In genomic region chr10:130314110-130314829, GRCm38 (mm10) we compare ENCODE assay signal across 9 mouse cellular contexts. TPM values are rescaled to one million over a fixed set of nuclear protein-coding genes. Genes with fewer than 3 reads are reported as not detected.
A peak's percentile ranks its signal among the peaks of the same experiment; 100 is the strongest.
DNase-seq lines count a peak whose midpoint lies in the region; ATAC-seq and TF ChIP-seq lines count a peak whose summit lies in the region.
"Had no signal": no experiment of that assay in that cellular context is flagged by ENCODE, and none has a peak within 500 bp of the region (broad histone marks: within the 10 kb centered on the region; RNA-seq: fewer than 3 reads in every experiment).

No protein-coding gene starts in this region.

- TF ChIP-seq RAD21 in MEL (IDR thresholded peaks at IDR 0.05; ENCODE audit: low read depth, low read length) = no peak

- no peaks in the 10 kb centered on the region for H3K27me3 ChIP-seq in MEL (ENCODE audit: control insufficient read depth in 1 of 2, insufficient read depth in 2 of 2, low read length in 2 of 2)
- no peaks in the 10 kb centered on the region for H3K27me3 ChIP-seq in embryonic facial prominence, embryonic 15.5 days
- no peaks in the 10 kb centered on the region for H3K27me3 ChIP-seq in forebrain, embryonic 11.5 days (ENCODE audit: control insufficient read depth, insufficient read depth, low read length)
- H3K27me3 ChIP-seq: megakaryocyte, embryonic 14.5 days had no signal

- TF ChIP-seq CTCF in MEL (IDR thresholded peaks at IDR 0.05 in 2 of 3, conservative IDR thresholded peaks at IDR 0.05 in 1 of 3; ENCODE audit: control insufficient read depth in 1 of 3, insufficient read depth in 1 of 3, low read depth in 2 of 3, low read length in 3 of 3, poor library complexity in 1 of 3, severe bottlenecking in 1 of 3) = no peak

- no peak overlapping the region for H3K27ac ChIP-seq in MEL (ENCODE audit: control insufficient read depth, low read depth, low read length)
- H3K27ac ChIP-seq in embryonic facial prominence, embryonic 15.5 days (replicated peaks) = no peak overlapping the region
- no peak overlapping the region for H3K27ac ChIP-seq in forebrain, embryonic 11.5 days (ENCODE audit: low read depth, low read length)

- no peak for TF ChIP-seq POLR2A in MEL (IDR thresholded peaks at IDR 0.05; ENCODE audit: control insufficient read depth in 1 of 2, insufficient read depth in 1 of 2, low read depth in 1 of 2, low read length in 2 of 2, poor library complexity in 1 of 2)

- peaks cover 0 to 16% of the 10 kb centered on the region in 2 experiments; a peak in 2 of 4 replicates for H3K36me3 ChIP-seq in MEL (ENCODE audit: control insufficient read depth in 1 of 2, insufficient read depth in 2 of 2, low read length in 2 of 2)
- no peaks in the 10 kb centered on the region for H3K36me3 ChIP-seq in embryonic facial prominence, embryonic 15.5 days
- H3K36me3 ChIP-seq in forebrain, embryonic 11.5 days (ENCODE audit: control insufficient read depth, insufficient read depth, low read length) = no peaks in the 10 kb centered on the region

- H3K4me1 ChIP-seq in MEL (ENCODE audit: control insufficient read depth in 1 of 2, insufficient read depth in 2 of 2, low read length in 2 of 2) = peaks cover 7 to 9% of the 10 kb centered on the region in 2 experiments; a peak in 3 of 4 replicates
- H3K4me1 ChIP-seq in embryonic facial prominence, embryonic 15.5 days = no peaks in the 10 kb centered on the region
- no peaks in the 10 kb centered on the region for H3K4me1 ChIP-seq in forebrain, embryonic 11.5 days (replicated peaks; ENCODE audit: control insufficient read depth, insufficient read depth, low read length)

- H3K9me3 ChIP-seq in MEL (replicated peaks; ENCODE audit: insufficient read depth, low read length) = no peaks in the 10 kb centered on the region
- H3K9me3 ChIP-seq in embryonic facial prominence, embryonic 15.5 days (replicated peaks) = no peaks in the 10 kb centered on the region
- H3K9me3 ChIP-seq in forebrain, embryonic 11.5 days (ENCODE audit: control insufficient read depth, low read length) = no peaks in the 10 kb centered on the region
- H3K9me3 ChIP-seq: megakaryocyte, embryonic 14.5 days had no signal

- 66% methylated on average over 2 of the region's 2 CpGs for WGBS in embryonic facial prominence, embryonic 15.5 days
- 81% methylated on average over 2 of the region's 2 CpGs for WGBS in forebrain, embryonic 11.5 days

- H3K4me3 ChIP-seq in MEL (ENCODE audit: control insufficient read depth in 1 of 2, insufficient read depth in 1 of 2, low read depth in 2 of 2, low read length in 2 of 2) = no peak overlapping the region
- H3K4me3 ChIP-seq in embryonic facial prominence, embryonic 15.5 days (replicated peaks) = no peak overlapping the region
- H3K4me3 ChIP-seq in forebrain, embryonic 11.5 days (ENCODE audit: low read depth, low read length) = no peak overlapping the region
- H3K4me3 ChIP-seq: megakaryocyte, embryonic 14.5 days had no signal

- peak; percentile 3 for DNase-seq in layer of hippocampus, adult 9-11 months
- no peak for DNase-seq in layer of hippocampus, postnatal 25 days (ENCODE audit: extremely low spot score in 1 of 2, low spot score in 1 of 2)
- DNase-seq in MEL (ENCODE audit: low read depth, low spot score) = peak; percentile 45
- peak; percentile 65 for DNase-seq in lung, postnatal 10 days
- DNase-seq in frontal cortex, postnatal 25 days (ENCODE audit: low spot score in 2 of 2) = no peak
- no peak for DNase-seq in forebrain, embryonic 11.5 days (ENCODE audit: low spot score)

- ATAC-seq in embryonic facial prominence, embryonic 15.5 days (ENCODE audit: insufficient number of reproducible peaks, low FRiP score, low TSS enrichment, low read depth) = peak; percentile 70; the same call in 1 of the 2 replicates
- ATAC-seq in forebrain, embryonic 11.5 days (replicated peaks; ENCODE audit: low FRiP score) = no peak

- no peak overlapping the region for H3K9ac ChIP-seq in MEL (ENCODE audit: control insufficient read depth, low read depth, low read length, poor library complexity, severe bottlenecking)
- H3K9ac ChIP-seq in embryonic facial prominence, embryonic 15.5 days = no peak overlapping the region
- no peak overlapping the region for H3K9ac ChIP-seq in forebrain, embryonic 11.5 days (ENCODE audit: low read length)

- H3K4me2 ChIP-seq in embryonic facial prominence, embryonic 15.5 days (replicated peaks) = no peak overlapping the region
- no peak overlapping the region for H3K4me2 ChIP-seq in forebrain, embryonic 11.5 days (ENCODE audit: low read depth, low read length, severe bottlenecking)

- TF ChIP-seq EP300 in MEL (IDR thresholded peaks at IDR 0.05; ENCODE audit: low read depth in 1 of 2, low read length in 2 of 2) = peak in 1 of 2 experiments; percentile 21; a peak in 1 of 4 replicates

- H3K79me2 ChIP-seq in MEL (ENCODE audit: control insufficient read depth, insufficient read depth, low read length, poor library complexity) = no peaks in the 10 kb centered on the region

TF ChIP-seq in MEL, 35 proteins besides CTCF, POLR2A, EP300 and RAD21:
- TF ChIP-seq JUND (IDR thresholded peaks at IDR 0.05; ENCODE audit: low read depth, low read length) (no peak), MAFK (IDR thresholded peaks at IDR 0.05; ENCODE audit: borderline replicate concordance, low read depth, low read length) (no peak), RCOR1 (IDR thresholded peaks at IDR 0.05; ENCODE audit: low read depth, low read length) (no peak), GABPA (IDR thresholded peaks at IDR 0.05; ENCODE audit: low read depth, low read length) (no peak), MAZ (IDR thresholded peaks at IDR 0.05; ENCODE audit: low read depth, low read length) (no peak), ETS1 (IDR thresholded peaks at IDR 0.05; ENCODE audit: low read depth, low read length) (peak; percentile 41; the same call in 1 of the 2 replicates), MAX (IDR thresholded peaks at IDR 0.05; ENCODE audit: low read length) (no peak), NELFE (IDR thresholded peaks at IDR 0.05; ENCODE audit: low read depth, low read length) (no peak), TAL1 (IDR thresholded peaks at IDR 0.05; ENCODE audit: low read length) (peak; percentile 43; the same call in 1 of the 2 replicates), KAT2A (conservative IDR thresholded peaks at IDR 0.05; ENCODE audit: low read depth, low read length) (no peak), USF1 (IDR thresholded peaks at IDR 0.05; ENCODE audit: low read depth, low read length) (no peak), MYC (IDR thresholded peaks at IDR 0.05; ENCODE audit: low read depth, low read length) (no peak), BHLHE40 (IDR thresholded peaks at IDR 0.05; ENCODE audit: borderline replicate concordance, low read depth, low read length) (no peak), E2F4 (IDR thresholded peaks at IDR 0.05; ENCODE audit: borderline replicate concordance, low read depth, low read length) (no peak), ELF1 (IDR thresholded peaks at IDR 0.05; ENCODE audit: low read depth, low read length) (no peak), ZC3H11A (IDR thresholded peaks at IDR 0.05; ENCODE audit: low read depth, low read length) (no peak), POLR2AphosphoS5 (IDR thresholded peaks at IDR 0.05; ENCODE audit: borderline replicate concordance, low read depth, low read length) (no peak), GATA1 (IDR thresholded peaks at IDR 0.05; ENCODE audit: low read depth, low read length) (no peak), USF2 (IDR thresholded peaks at IDR 0.05; ENCODE audit: borderline replicate concordance in 1 of 2, insufficient read depth in 1 of 2, low read depth in 1 of 2, low read length in 2 of 2) (no peak), MEF2A (IDR thresholded peaks at IDR 0.05; ENCODE audit: extremely low read depth, insufficient replicate concordance, low read depth, low read length, poor library complexity, severe bottlenecking) (no peak), NRF1 (IDR thresholded peaks at IDR 0.05; ENCODE audit: insufficient read depth, low read depth, low read length, poor library complexity, severe bottlenecking) (no peak), HCFC1 (IDR thresholded peaks at IDR 0.05; ENCODE audit: low read depth, low read length) (no peak), UBTF (IDR thresholded peaks at IDR 0.05; ENCODE audit: borderline replicate concordance, insufficient read depth, low read depth, low read length) (no peak), ZNF384 (IDR thresholded peaks at IDR 0.05; ENCODE audit: low read depth, low read length) (peak; percentile 62; the same call in 1 of the 2 replicates), TCF12 (IDR thresholded peaks at IDR 0.05; ENCODE audit: low read depth, low read length) (peak; percentile 64), ZMIZ1 (IDR thresholded peaks at IDR 0.05; ENCODE audit: low read depth, low read length) (no peak)

RNA-seq across cellular contexts. Expression of gene Tespa1, which starts 8.4 kb away (rescaled TPM):
- 1 to 10 TPM; 1.3 to 1.6 TPM for total RNA-seq in layer of hippocampus, postnatal 25 days (2021)
- total RNA-seq in MEL (2012; rRNA removed) = 2.7 and 7.8 TPM in 2 replicates
- 1 to 10 TPM in 1 of 2 experiments, not detected in 1; 3.5 TPM for polyA plus RNA-seq in MEL (2012; ENCODE audit: insufficient read depth in 1 of 2, insufficient read length in 2 of 2, low read depth in 1 of 2, low replicate concordance in 2 of 2, missing spikeins in 1 of 2)
- polyA plus RNA-seq in embryonic facial prominence, embryonic 15.5 days (2015; fragmentation: Nextera tagmentation; extraction: Ambion mirVana) = 2.5 and 3.2 TPM in 2 replicates
- 0.15 TPM in 1 of 2 replicates, not detected in the other for polyA plus RNA-seq in forebrain, embryonic 11.5 days (2014; fragmentation: Nextera tagmentation; extraction: Ambion mirVana)

RNA-seq across cellular contexts. Expression of gene Neurod4, which starts 34.2 kb away (rescaled TPM):
- total RNA-seq in layer of hippocampus, postnatal 25 days (2021) = under 1 TPM in 1 of 2 experiments, not detected in 1; 0.20 TPM
- not detected in 2 replicates for total RNA-seq in MEL (2012; rRNA removed)
- polyA plus RNA-seq in MEL (2012; ENCODE audit: insufficient read depth in 1 of 2, insufficient read length in 2 of 2, low read depth in 1 of 2, low replicate concordance in 2 of 2, missing spikeins in 1 of 2) = not detected
- 0.05 and 0.13 TPM in 2 replicates for polyA plus RNA-seq in embryonic facial prominence, embryonic 15.5 days (2015; fragmentation: Nextera tagmentation; extraction: Ambion mirVana)
- polyA plus RNA-seq in forebrain, embryonic 11.5 days (2014; fragmentation: Nextera tagmentation; extraction: Ambion mirVana) = 6.2 and 7.3 TPM in 2 replicates
- polyA plus RNA-seq: heart, embryonic 16.5 days had no signal

Comparison
In these comparisons a context has a peak if more than half of its experiments do, and no peak if none do; other contexts are left out.
1. DNase-seq: peak in layer of hippocampus, adult 9-11 months (single experiment), MEL (single experiment) and lung, postnatal 10 days (single experiment); none in layer of hippocampus, postnatal 25 days (0 of 2), frontal cortex, postnatal 25 days (0 of 2) and forebrain, embryonic 11.5 days (single experiment).